Mouse (Mus musculus): ENCODE data around the gene Tmem87a. TPM values are rescaled to one million over a fixed set of nuclear protein-coding genes. Genes with fewer than 3 reads are reported as not detected.
A peak's percentile ranks its signal among the peaks of the same experiment; 100 is the strongest.

Tmem87a gene
- total and polyA plus RNA-seq, 3 experiments: 7.6 to 17.6 (median 15.4) TPM

GRCm38 (mm10) chr2:120424386-120424785 is 20.5 kb upstream of the Tmem87a start:
- H3K4me1 ChIP-seq (ENCODE audit: control insufficient read depth, insufficient read depth, low read length): no peaks in the 10 kb centered on the region
- no peak for TF ChIP-seq POLR2A (IDR thresholded peaks at IDR 0.05; ENCODE audit: insufficient read depth, low read depth, low read length)
- TF ChIP-seq EP300 (IDR thresholded peaks at IDR 0.05; ENCODE audit: insufficient read depth, low read depth, low read length): no peak
- TF ChIP-seq CTCF (IDR thresholded peaks at IDR 0.05): no peak
- H3K36me3 ChIP-seq (ENCODE audit: control insufficient read depth, insufficient read depth, low read length): no peaks in the 10 kb centered on the region
- no peak overlapping the region for H3K4me3 ChIP-seq
- no peaks in the 10 kb centered on the region for H3K27me3 ChIP-seq (ENCODE audit: control insufficient read depth, insufficient read depth, low read length)
- H3K27ac ChIP-seq: no peak overlapping the region
- H3K9ac ChIP-seq (ENCODE audit: low read depth, low read length): no peak overlapping the region
- H3K79me2 ChIP-seq (replicated peaks; ENCODE audit: control insufficient read depth, insufficient read depth, low read length): no peaks in the 10 kb centered on the region
- no peak for DNase-seq
- WGBS: 77% methylated on average over 5 of the region's 5 CpGs
- intact Hi-C loops (cut with DNase I): no loop called here

- no peaks in the 10 kb centered on the region for H3K79me2 ChIP-seq (replicated peaks; ENCODE audit: control insufficient read depth, insufficient read depth, low read length)
- WGBS: 68% methylated on average over 1 of the region's 1 CpGs
- no peak overlapping the region for H3K9ac ChIP-seq (ENCODE audit: low read depth, low read length)
- H3K4me1 ChIP-seq (ENCODE audit: control insufficient read depth, insufficient read depth, low read length): no peaks in the 10 kb centered on the region
- no peaks in the 10 kb centered on the region for H3K36me3 ChIP-seq (ENCODE audit: control insufficient read depth, insufficient read depth, low read length)
- intact Hi-C loops (cut with DNase I): no loop called here
- no peak overlapping the region for H3K27ac ChIP-seq
- TF ChIP-seq POLR2A (IDR thresholded peaks at IDR 0.05; ENCODE audit: insufficient read depth, low read depth, low read length) (no peak), CTCF (IDR thresholded peaks at IDR 0.05) (no peak), EP300 (IDR thresholded peaks at IDR 0.05; ENCODE audit: insufficient read depth, low read depth, low read length) (no peak)
- no peak for DNase-seq
- H3K27me3 ChIP-seq (ENCODE audit: control insufficient read depth, insufficient read depth, low read length): no peaks in the 10 kb centered on the region
- no peak overlapping the region for H3K4me3 ChIP-seq
Observed at GRCm38 (mm10) chr2:120414738-120415414, 11.0 kb upstream of the Tmem87a start.

DNA sequence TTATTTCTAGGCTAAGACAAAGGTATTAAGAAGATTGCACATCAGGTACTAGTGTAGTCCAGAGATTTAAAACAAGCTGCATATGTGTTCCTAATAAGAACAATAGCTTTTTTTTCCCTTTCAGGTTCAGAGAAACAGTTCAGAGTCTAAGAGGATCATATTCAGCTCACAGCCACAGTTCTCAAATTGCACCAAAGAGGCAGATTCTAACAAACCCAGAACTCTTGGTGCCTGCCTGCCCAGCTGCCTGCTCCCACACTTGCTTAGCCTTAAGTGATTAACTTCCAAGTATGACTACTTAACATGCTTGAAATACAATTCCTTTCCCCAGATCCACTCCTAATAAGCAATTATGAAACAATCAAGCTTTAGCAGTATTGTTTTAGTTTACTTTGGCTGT is 10.2 kb upstream of the Tmem87a start:
- H3K36me3 ChIP-seq (ENCODE audit: control insufficient read depth, insufficient read depth, low read length): no peaks in the 10 kb centered on the region
- TF ChIP-seq CTCF (IDR thresholded peaks at IDR 0.05) (no peak), EP300 (IDR thresholded peaks at IDR 0.05; ENCODE audit: insufficient read depth, low read depth, low read length) (no peak), POLR2A (IDR thresholded peaks at IDR 0.05; ENCODE audit: insufficient read depth, low read depth, low read length) (no peak)
- no peaks in the 10 kb centered on the region for H3K79me2 ChIP-seq (replicated peaks; ENCODE audit: control insufficient read depth, insufficient read depth, low read length)
- no peak for DNase-seq
- intact Hi-C loops (cut with DNase I): no loop called here
- no peak overlapping the region for H3K4me3 ChIP-seq
- H3K27me3 ChIP-seq (ENCODE audit: control insufficient read depth, insufficient read depth, low read length): no peaks in the 10 kb centered on the region
- no peaks in the 10 kb centered on the region for H3K4me1 ChIP-seq (ENCODE audit: control insufficient read depth, insufficient read depth, low read length)
- no peak overlapping the region for H3K27ac ChIP-seq
- H3K9ac ChIP-seq (ENCODE audit: low read depth, low read length): no peak overlapping the region

- no peak for DNase-seq
- no peaks in the 10 kb centered on the region for H3K4me1 ChIP-seq (ENCODE audit: control insufficient read depth, insufficient read depth, low read length)
- no peak overlapping the region for H3K4me3 ChIP-seq
- no peaks in the 10 kb centered on the region for H3K27me3 ChIP-seq (ENCODE audit: control insufficient read depth, insufficient read depth, low read length)
- H3K36me3 ChIP-seq (ENCODE audit: control insufficient read depth, insufficient read depth, low read length): no peaks in the 10 kb centered on the region
- no peak overlapping the region for H3K27ac ChIP-seq
- WGBS: 89% methylated on average over 3 of the region's 3 CpGs
- H3K9ac ChIP-seq (ENCODE audit: low read depth, low read length): no peak overlapping the region
- TF ChIP-seq EP300 (IDR thresholded peaks at IDR 0.05; ENCODE audit: insufficient read depth, low read depth, low read length) (no peak), CTCF (IDR thresholded peaks at IDR 0.05) (no peak), POLR2A (IDR thresholded peaks at IDR 0.05; ENCODE audit: insufficient read depth, low read depth, low read length) (no peak)
- H3K79me2 ChIP-seq (replicated peaks; ENCODE audit: control insufficient read depth, insufficient read depth, low read length): no peaks in the 10 kb centered on the region
- intact Hi-C loops (cut with DNase I): no loop called here
Observed at GRCm38 (mm10) chr2:120411096-120411628, 7.2 kb upstream of the Tmem87a start.

DNA sequence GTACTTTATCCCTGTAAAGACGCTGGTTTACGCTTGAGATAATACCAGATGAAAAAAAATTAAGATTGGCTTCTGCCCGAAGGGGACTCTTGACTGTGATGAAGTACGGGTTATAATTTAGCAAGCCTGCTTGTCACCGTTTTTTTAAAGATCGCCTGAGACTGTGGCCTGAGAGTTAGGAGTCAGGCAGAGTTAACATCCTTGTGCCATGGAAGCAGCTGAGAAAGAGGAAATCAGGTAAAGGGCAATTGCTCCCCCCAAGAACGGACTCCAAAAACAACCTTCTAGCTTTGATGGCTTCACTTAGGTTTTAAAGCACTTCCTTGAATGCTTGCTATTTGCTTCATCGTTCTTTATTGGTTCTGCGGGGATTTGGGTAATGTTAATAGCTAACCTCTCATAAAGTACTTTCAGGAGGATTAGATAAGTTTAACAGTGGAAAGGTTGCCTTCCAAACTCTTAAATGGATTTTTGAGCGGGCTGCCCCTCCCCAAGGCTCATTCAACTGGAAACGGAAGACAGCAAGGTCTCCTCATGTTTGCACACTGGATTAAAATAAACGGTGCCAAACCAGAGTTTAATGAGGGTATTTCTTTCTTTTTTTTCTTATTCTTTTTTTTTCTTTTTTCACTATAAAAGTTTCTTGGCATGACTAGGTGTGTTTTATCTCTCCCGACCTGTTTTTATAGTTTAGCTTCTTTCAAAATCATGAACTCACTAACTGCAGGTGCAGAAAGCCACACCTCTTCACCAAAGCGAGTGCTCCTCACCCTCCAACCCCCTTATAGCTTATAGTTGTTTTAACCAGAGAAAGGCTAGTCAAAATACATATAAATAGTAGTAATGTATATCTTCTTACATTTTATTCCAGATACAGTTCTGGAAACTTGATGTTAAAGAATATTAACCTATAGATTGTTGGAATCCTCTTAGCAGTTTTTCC is 1.2 kb upstream of the Tmem87a start:
- peak in 1 of 2 experiments; percentile 24 for DNase-seq
- H3K27me3 ChIP-seq (ENCODE audit: control insufficient read depth, insufficient read depth, low read length): no peaks in the 10 kb centered on the region
- peaks cover 2% of the 10 kb centered on the region for H3K79me2 ChIP-seq (replicated peaks; ENCODE audit: control insufficient read depth, insufficient read depth, low read length)
- TF ChIP-seq POLR2A (IDR thresholded peaks at IDR 0.05; ENCODE audit: insufficient read depth, low read depth, low read length) (no peak), CTCF (IDR thresholded peaks at IDR 0.05) (no peak), EP300 (IDR thresholded peaks at IDR 0.05; ENCODE audit: insufficient read depth, low read depth, low read length) (no peak)
- peaks cover 2% of the 10 kb centered on the region for H3K4me1 ChIP-seq (ENCODE audit: control insufficient read depth, insufficient read depth, low read length)
- peak overlapping the region; percentile 96 for H3K4me3 ChIP-seq
- intact Hi-C loops (cut with DNase I): loop anchor here (5.0 kb wide), 1 partner anchor 53 kb away; the partner anchor contains the start of gene Vps39
- peak overlapping the region; percentile 73 for H3K9ac ChIP-seq (ENCODE audit: low read depth, low read length)
- peak overlapping the region; percentile 97 for H3K27ac ChIP-seq
- H3K36me3 ChIP-seq (ENCODE audit: control insufficient read depth, insufficient read depth, low read length): peaks cover 13% of the 10 kb centered on the region
- WGBS: 8% methylated on average over 14 of the region's 14 CpGs
